21 mouse cellular contexts compared by ENCODE assay signal in genomic region chr1:134304940-134305339, GRCm38 (mm10). TPM values are rescaled to one million over a fixed set of nuclear protein-coding genes. Genes with fewer than 3 reads are reported as not detected.
DNase-seq lines count a peak whose midpoint lies in the region; ATAC-seq and TF ChIP-seq lines count a peak whose summit lies in the region.
"Had no signal": no experiment of that assay in that cellular context is flagged by ENCODE, and none has a peak within 500 bp of the region (broad histone marks: within the 10 kb centered on the region; RNA-seq: fewer than 3 reads in every experiment).

No protein-coding gene starts in this region.

- WGBS in spleen, adult 2 months, result 92% methylated on average over 9 of the region's 9 CpGs
- 84% methylated on average over 9 of the region's 9 CpGs for WGBS in liver, postnatal 0 days (ENCODE audit: insufficient replicate concordance)

- no peak for TF ChIP-seq POLR2A in spleen, adult 2 months (IDR thresholded peaks at IDR 0.05; ENCODE audit: low read depth, low read length)

- ATAC-seq in liver, postnatal 0 days, result no peak
- ATAC-seq: forebrain, embryonic 16.5 days; hindbrain, postnatal 0 days had no signal

- no peak for TF ChIP-seq EP300 in liver, postnatal 0 days (IDR thresholded peaks at IDR 0.05; ENCODE audit: low read depth)

- no peak overlapping the region for H3K9ac ChIP-seq in liver, postnatal 0 days (replicated peaks)
- H3K9ac ChIP-seq: embryonic facial prominence, embryonic 13.5 days; forebrain, embryonic 12.5 days; heart, embryonic 15.5 days; hindbrain, embryonic 13.5 days had no signal

- 0 out of 2 replicates have a peak overlapping the region, but pooled peaks have one; percentile 2 for H3K27ac ChIP-seq in spleen, adult 2 months (ENCODE audit: insufficient read depth, low read length)
- H3K27ac ChIP-seq in brown adipose tissue, adult 24 weeks (replicated peaks; ENCODE audit: low read depth, low read length), result 0 out of 2 replicates have a peak overlapping the region, but pooled peaks have one; percentile 14
- H3K27ac ChIP-seq in liver, postnatal 0 days (ENCODE audit: low read depth), result no peak overlapping the region
- H3K27ac ChIP-seq: embryonic facial prominence, embryonic 13.5 days; forebrain, embryonic 12.5 days; hindbrain, embryonic 13.5 days; hindbrain, postnatal 0 days had no signal

- no peaks in the 10 kb centered on the region for H3K27me3 ChIP-seq in spleen, adult 2 months (ENCODE audit: control insufficient read depth, insufficient read depth, low read length)
- H3K27me3 ChIP-seq in liver, postnatal 0 days (ENCODE audit: insufficient read depth, low read length), result peaks cover 3% of the 10 kb centered on the region; the same call in 1 of the 2 replicates
- H3K27me3 ChIP-seq: heart, embryonic 15.5 days had no signal

- H3K36me3 ChIP-seq in spleen, adult 2 months (ENCODE audit: control insufficient read depth, insufficient read depth, low read length), result no peaks in the 10 kb centered on the region
- no peaks in the 10 kb centered on the region for H3K36me3 ChIP-seq in liver, postnatal 0 days (replicated peaks; ENCODE audit: insufficient read depth, low read length)
- H3K36me3 ChIP-seq: forebrain, embryonic 12.5 days; heart, embryonic 15.5 days had no signal

- TF ChIP-seq CTCF in spleen, adult 2 months (IDR thresholded peaks at IDR 0.05; ENCODE audit: extremely low read depth, insufficient read depth, insufficient read length, insufficient replicate concordance), result no peak
- no peak for TF ChIP-seq CTCF in liver, postnatal 0 days (IDR thresholded peaks at IDR 0.05; ENCODE audit: low read depth)

- H3K4me1 ChIP-seq in spleen, adult 2 months (ENCODE audit: control insufficient read depth, insufficient read depth, insufficient read length), result peaks cover 21% of the 10 kb centered on the region; the same call in 1 of the 2 replicates
- H3K4me1 ChIP-seq in brown adipose tissue, adult 24 weeks (ENCODE audit: control insufficient read depth, insufficient read depth, insufficient read length, low read length), result peaks cover 26% of the 10 kb centered on the region
- H3K4me1 ChIP-seq in liver, postnatal 0 days (ENCODE audit: insufficient read depth), result peaks cover 10% of the 10 kb centered on the region

- no peak overlapping the region for H3K4me2 ChIP-seq in liver, postnatal 0 days (ENCODE audit: low read depth, low read length)
- H3K4me2 ChIP-seq: embryonic facial prominence, embryonic 13.5 days; forebrain, embryonic 12.5 days; heart, embryonic 11.5 days; heart, embryonic 15.5 days; hindbrain, embryonic 13.5 days had no signal

- H3K4me3 ChIP-seq in spleen, adult 2 months (ENCODE audit: extremely low read depth, insufficient read depth, insufficient read length), result no peak overlapping the region
- no peak overlapping the region for H3K4me3 ChIP-seq in brown adipose tissue, adult 24 weeks (ENCODE audit: insufficient read depth, low read depth, low read length)
- H3K4me3 ChIP-seq in liver, postnatal 0 days (ENCODE audit: low read depth, low read length), result no peak overlapping the region
- H3K4me3 ChIP-seq: embryonic facial prominence, embryonic 13.5 days; forebrain, embryonic 12.5 days; heart, embryonic 15.5 days; hindbrain, embryonic 13.5 days had no signal

- H3K9me3 ChIP-seq in liver, postnatal 0 days (ENCODE audit: low read length), result no peaks in the 10 kb centered on the region
- H3K9me3 ChIP-seq: embryonic facial prominence, embryonic 13.5 days; heart, embryonic 15.5 days; hindbrain, embryonic 13.5 days had no signal

- peak; percentile 25 to 48 for DNase-seq in left cerebral cortex, adult 18-20 months (ENCODE audit: low spot score in 2 of 2)
- no peak for DNase-seq in left cerebral cortex, adult 8-10 months (ENCODE audit: low spot score in 2 of 2)
- no peak for DNase-seq in spleen, adult 2 months (ENCODE audit: low read depth in 1 of 2, low spot score in 2 of 2)
- no peak for DNase-seq in spleen, postnatal 10 days (ENCODE audit: low spot score in 2 of 2)
- no peak for DNase-seq in liver, postnatal 0 days
- DNase-seq: adrenal gland, adult 2 months; adrenal gland, postnatal 25 days; cerebellum, adult 18-20 months; cerebellum, adult 9-11 months; cerebellum, postnatal 36 days; heart, adult 18-20 months; heart, postnatal 14 days had no signal

RNA-seq across cellular contexts. Expression of gene Myog, which starts 15.2 kb away (rescaled TPM):
- not detected for total RNA-seq in left cerebral cortex, adult 18-20 months (2021)
- not detected for total RNA-seq in left cerebral cortex, adult 8-10 months (2022)
- polyA plus RNA-seq in spleen, adult 2 months (2012; rRNA removed), result not detected in 2 replicates
- not detected in 2 replicates for polyA plus RNA-seq in brown adipose tissue, adult 24 weeks (2012; ENCODE audit: insufficient read depth, insufficient read length, missing spikeins)
- 0.64 TPM in 1 of 2 replicates, not detected in the other for polyA plus RNA-seq in liver, postnatal 0 days (2015; fragmentation: Nextera tagmentation; extraction: Ambion mirVana)
- total RNA-seq: adrenal gland, adult 2 months; adrenal gland, postnatal 25 days; heart, adult 18-20 months; heart, postnatal 14 days; hematopoietic stem cell, adult 5-6 weeks had no signal
- polyA plus RNA-seq: adrenal gland, adult 2 months; forebrain, embryonic 16.5 days; hindbrain, postnatal 0 days had no signal

RNA-seq across cellular contexts. Expression of gene Ppfia4, which starts 27.8 kb away (rescaled TPM):
- 10 to 100 TPM; 44.2 to 45.4 TPM for total RNA-seq in left cerebral cortex, adult 18-20 months (2021)
- total RNA-seq in left cerebral cortex, adult 8-10 months (2022), result 10 to 100 TPM; 51.1 to 57.9 (median 55.8) TPM
- 20.1 and 28.5 TPM in 2 replicates for polyA plus RNA-seq in spleen, adult 2 months (2012; rRNA removed)
- polyA plus RNA-seq in brown adipose tissue, adult 24 weeks (2012; ENCODE audit: insufficient read depth, insufficient read length, missing spikeins), result 1.7 TPM in 1 of 2 replicates, not detected in the other
- polyA plus RNA-seq in liver, postnatal 0 days (2015; fragmentation: Nextera tagmentation; extraction: Ambion mirVana), result 1.3 and 1.6 TPM in 2 replicates

RNA-seq across cellular contexts. Expression of gene Tmem183a, which starts 56.8 kb away (rescaled TPM):
- total RNA-seq in left cerebral cortex, adult 18-20 months (2021), result 10 to 100 TPM; 65.6 to 69.1 TPM
- 10 to 100 TPM; 50.0 to 66.6 (median 59.1) TPM for total RNA-seq in left cerebral cortex, adult 8-10 months (2022)
- 39.2 and 42.2 TPM in 2 replicates for polyA plus RNA-seq in spleen, adult 2 months (2012; rRNA removed)
- polyA plus RNA-seq in brown adipose tissue, adult 24 weeks (2012; ENCODE audit: insufficient read depth, insufficient read length, missing spikeins), result 20.2 and 20.8 TPM in 2 replicates
- 44.1 and 46.1 TPM in 2 replicates for polyA plus RNA-seq in liver, postnatal 0 days (2015; fragmentation: Nextera tagmentation; extraction: Ambion mirVana)

Comparison
In these comparisons a context has a peak if more than half of its experiments do, and no peak if none do; other contexts are left out.
1. DNase-seq: peak in left cerebral cortex, adult 18-20 months (2 of 2); none in left cerebral cortex, adult 8-10 months (0 of 2), spleen, adult 2 months (0 of 2), spleen, postnatal 10 days (0 of 2) and liver, postnatal 0 days (single experiment).